ENCODE assay signal across 7 mouse cellular contexts in genomic region chr4:123916748-123917547, GRCm38 (mm10). TPM values are rescaled to one million over a fixed set of nuclear protein-coding genes. Genes with fewer than 3 reads are reported as not detected.
DNase-seq lines count a peak whose midpoint lies in the region; ATAC-seq and TF ChIP-seq lines count a peak whose summit lies in the region.

Gene Rragc (plus strand): TSS chr4:123917446.

- peak; percentile 81 for TF ChIP-seq POLR2A in small intestine, adult 2 months (IDR thresholded peaks at IDR 0.05; ENCODE audit: low read depth, low read length)

- TF ChIP-seq CTCF in intestine, postnatal 0 days (IDR thresholded peaks at IDR 0.05; ENCODE audit: low read depth), result peak; percentile 25; the same call in 1 of the 2 replicates
- TF ChIP-seq CTCF in small intestine, adult 2 months (IDR thresholded peaks at IDR 0.05; ENCODE audit: extremely low read depth, insufficient read length, insufficient replicate concordance, low read depth, low read length), result no peak

- intact Hi-C loops in left cerebral cortex, postnatal 4 days (cut with DNase I), result no loop called here

- H3K9me3 ChIP-seq in intestine, postnatal 0 days (ENCODE audit: control insufficient read depth), result no peaks in the 10 kb centered on the region
- no peaks in the 10 kb centered on the region for H3K9me3 ChIP-seq in midbrain, embryonic 12.5 days

- peak; percentile 100 for DNase-seq in adrenal gland, adult 8-10 months
- DNase-seq in embryo, embryonic 9.5 days (ENCODE audit: extremely low spot score), result peak; percentile 99
- DNase-seq in gonadal fat pad, adult 2 months (ENCODE audit: low read depth), result peak; percentile 34
- peak; percentile 100 for DNase-seq in left cerebral cortex, postnatal 4 days

- ATAC-seq in intestine, postnatal 0 days, result peak; percentile 99
- ATAC-seq in midbrain, embryonic 12.5 days (ENCODE audit: low FRiP score, low read depth), result peak; percentile 100

- H3K36me3 ChIP-seq in intestine, postnatal 0 days (ENCODE audit: control insufficient read depth, insufficient read depth), result peaks cover 16% of the 10 kb centered on the region
- peaks cover 33% of the 10 kb centered on the region for H3K36me3 ChIP-seq in midbrain, embryonic 12.5 days
- H3K36me3 ChIP-seq in small intestine, adult 2 months (ENCODE audit: control insufficient read depth, insufficient read depth, low read length), result peaks cover 18% of the 10 kb centered on the region

- peak within 1 kb of the TSS; percentile 88 for H3K4me2 ChIP-seq in intestine, postnatal 0 days (replicated peaks; ENCODE audit: low read depth)
- peak within 1 kb of the TSS; percentile 95 for H3K4me2 ChIP-seq in midbrain, embryonic 12.5 days (replicated peaks)

- H3K27me3 ChIP-seq in intestine, postnatal 0 days (replicated peaks; ENCODE audit: control insufficient read depth, insufficient read depth, low read length), result no peaks in the 10 kb centered on the region
- H3K27me3 ChIP-seq in midbrain, embryonic 12.5 days, result no peaks in the 10 kb centered on the region
- no peaks in the 10 kb centered on the region for H3K27me3 ChIP-seq in small intestine, adult 2 months (ENCODE audit: control insufficient read depth, insufficient read depth, low read length)

- 0 out of 2 replicates have a peak, but pooled peaks cover 4% of the 10 kb centered on the region for H3K4me1 ChIP-seq in intestine, postnatal 0 days (replicated peaks; ENCODE audit: control insufficient read depth, insufficient read depth, low read length)
- H3K4me1 ChIP-seq in midbrain, embryonic 12.5 days, result peaks cover 24% of the 10 kb centered on the region
- H3K4me1 ChIP-seq in small intestine, adult 2 months (ENCODE audit: control insufficient read depth, insufficient read depth, insufficient read length, low read length), result peaks cover 4% of the 10 kb centered on the region

- H3K4me3 ChIP-seq in intestine, postnatal 0 days (ENCODE audit: low read depth, low read length), result peak within 1 kb of the TSS; percentile 96
- peak within 1 kb of the TSS; percentile 99 for H3K4me3 ChIP-seq in midbrain, embryonic 12.5 days
- peak within 1 kb of the TSS; percentile 94 for H3K4me3 ChIP-seq in small intestine, adult 2 months (ENCODE audit: low read depth, low read length)

- H3K27ac ChIP-seq in intestine, postnatal 0 days (ENCODE audit: low read depth, low read length), result peak within 1 kb of the TSS; percentile 94
- H3K27ac ChIP-seq in midbrain, embryonic 12.5 days (replicated peaks), result peak within 1 kb of the TSS; percentile 83
- peak within 1 kb of the TSS; percentile 85 for H3K27ac ChIP-seq in small intestine, adult 2 months (ENCODE audit: insufficient read depth, low read depth, low read length)

- peak within 1 kb of the TSS; percentile 94 for H3K9ac ChIP-seq in intestine, postnatal 0 days (ENCODE audit: low read depth, low read length)
- peak within 1 kb of the TSS; percentile 96 for H3K9ac ChIP-seq in midbrain, embryonic 12.5 days (replicated peaks)

- under 1% methylated on average over 48 of the region's 49 CpGs for WGBS in intestine, postnatal 0 days
- 2% methylated on average over 49 of the region's 49 CpGs for whole genome bisulfite sequencing in midbrain, embryonic 12.5 days
- WGBS in small intestine, adult 2 months, result under 1% methylated on average over 48 of the region's 49 CpGs

RNA-seq across cellular contexts. Expression of gene Rragc, which starts in this region (rescaled TPM):
- 10 to 100 TPM; 70.6 to 90.8 (median 79.6) TPM for total RNA-seq in adrenal gland, adult 8-10 months (2022)
- polyA plus RNA-seq in gonadal fat pad, adult 2 months (2012; rRNA removed), result 66.3 and 78.9 TPM in 2 replicates
- 49.5 and 54.1 TPM in 2 replicates for polyA plus RNA-seq in intestine, postnatal 0 days (2015; fragmentation: Nextera tagmentation; extraction: Ambion mirVana)
- total RNA-seq in left cerebral cortex, postnatal 4 days (2021), result 10 to 100 TPM; 45.7 to 48.4 TPM
- 59.5 and 59.6 TPM in 2 replicates for polyA plus RNA-seq in midbrain, embryonic 12.5 days (2016; fragmentation: Nextera tagmentation; extraction: Ambion mirVana)
- polyA plus RNA-seq in small intestine, adult 2 months (2012; rRNA removed), result 12.8 and 28.6 TPM in 2 replicates

Comparison
In these comparisons a context has a peak if more than half of its experiments do, and no peak if none do; other contexts are left out.
1. Peak in every context shown above with its lines: DNase-seq, ATAC-seq, H3K4me3 ChIP-seq and H3K27ac ChIP-seq.
2. DNase-seq: peak in every context shown above with its lines; median percentile 100 in adrenal gland, adult 8-10 months; 100 in left cerebral cortex, postnatal 4 days; 99 in embryo, embryonic 9.5 days; 34 in gonadal fat pad, adult 2 months.